Mouse (Mus musculus): ENCODE measurements around the gene Pald1.
A peak's percentile ranks its signal among the peaks of the same experiment; 100 is the strongest.

Pald1 gene

GRCm38 (mm10) chr10:61383021-61383714 lies at the start of gene Pald1:
Gene Pald1, minus strand, starts transcription at chr10:61383530.
- Histone ChIP-seq H3K36me3 (ENCODE audit: insufficient read depth, low read length) (peaks cover 30% of the 10 kb centered on the region), H3K27me3 (ENCODE audit: insufficient read depth, low read length) (peaks cover 24% of the 10 kb centered on the region), H3K4me1 (replicated peaks; ENCODE audit: low read depth, low read length) (peaks cover 58% of the 10 kb centered on the region), H3K4me3 (replicated peaks; ENCODE audit: low read length) (peak within 1 kb of the TSS; percentile 96), H3K9me3 (ENCODE audit: low read length) (no peaks in the 10 kb centered on the region)
- TF ChIP-seq CTCF (conservative IDR thresholded peaks at IDR 0.05; ENCODE audit: low read length), result no peak
- TF ChIP-seq NANOG (IDR thresholded peaks at IDR 0.05; ENCODE audit: borderline replicate concordance, low read length), result no peak
- no peak for TF ChIP-seq POU5F1 (IDR thresholded peaks at IDR 0.05; ENCODE audit: borderline replicate concordance, low read length)

GRCm38 (mm10) chr10:61431375-61431774 lies 48.0 kb upstream of the Pald1 start:
- TF ChIP-seq POU5F1 (IDR thresholded peaks at IDR 0.05; ENCODE audit: borderline replicate concordance, low read length), result no peak
- no peak for TF ChIP-seq CTCF (conservative IDR thresholded peaks at IDR 0.05; ENCODE audit: low read length)
- TF ChIP-seq NANOG (IDR thresholded peaks at IDR 0.05; ENCODE audit: borderline replicate concordance, low read length), result no peak
- peaks cover 68% of the 10 kb centered on the region for H3K4me1 ChIP-seq (replicated peaks; ENCODE audit: low read depth, low read length)
- no peaks in the 10 kb centered on the region for H3K9me3 ChIP-seq (ENCODE audit: low read length)
- H3K27me3 ChIP-seq (ENCODE audit: insufficient read depth, low read length), result no peaks in the 10 kb centered on the region
- no peak overlapping the region for H3K4me3 ChIP-seq (replicated peaks; ENCODE audit: low read length)
- H3K36me3 ChIP-seq (ENCODE audit: insufficient read depth, low read length), result peaks cover 94% of the 10 kb centered on the region

GRCm38 (mm10) chr10:61429043-61429442 lies 45.7 kb upstream of the Pald1 start:
- peaks cover 68% of the 10 kb centered on the region for H3K4me1 ChIP-seq (replicated peaks; ENCODE audit: low read depth, low read length)
- no peak overlapping the region for H3K4me3 ChIP-seq (replicated peaks; ENCODE audit: low read length)
- peaks cover 94% of the 10 kb centered on the region for H3K36me3 ChIP-seq (ENCODE audit: insufficient read depth, low read length)
- no peak for TF ChIP-seq POU5F1 (IDR thresholded peaks at IDR 0.05; ENCODE audit: borderline replicate concordance, low read length)
- no peak for TF ChIP-seq NANOG (IDR thresholded peaks at IDR 0.05; ENCODE audit: borderline replicate concordance, low read length)
- no peak for TF ChIP-seq CTCF (conservative IDR thresholded peaks at IDR 0.05; ENCODE audit: low read length)
- H3K9me3 ChIP-seq (ENCODE audit: low read length), result no peaks in the 10 kb centered on the region
- no peaks in the 10 kb centered on the region for H3K27me3 ChIP-seq (ENCODE audit: insufficient read depth, low read length)

- TF ChIP-seq NANOG (IDR thresholded peaks at IDR 0.05; ENCODE audit: borderline replicate concordance, low read length) (no peak), POU5F1 (IDR thresholded peaks at IDR 0.05; ENCODE audit: borderline replicate concordance, low read length) (no peak), CTCF (conservative IDR thresholded peaks at IDR 0.05; ENCODE audit: low read length) (no peak)
- H3K27me3 ChIP-seq (ENCODE audit: insufficient read depth, low read length), result no peaks in the 10 kb centered on the region
- peaks cover 73% of the 10 kb centered on the region for H3K4me1 ChIP-seq (replicated peaks; ENCODE audit: low read depth, low read length)
- no peaks in the 10 kb centered on the region for H3K9me3 ChIP-seq (ENCODE audit: low read length)
- peaks cover 94% of the 10 kb centered on the region for H3K36me3 ChIP-seq (ENCODE audit: insufficient read depth, low read length)
- no peak overlapping the region for H3K4me3 ChIP-seq (replicated peaks; ENCODE audit: low read length)
Measured at GRCm38 (mm10) chr10:61428416-61428815, 45.1 kb upstream of the Pald1 start.

- H3K36me3 ChIP-seq (ENCODE audit: insufficient read depth, low read length), result peaks cover 94% of the 10 kb centered on the region
- no peaks in the 10 kb centered on the region for H3K9me3 ChIP-seq (ENCODE audit: low read length)
- H3K27me3 ChIP-seq (ENCODE audit: insufficient read depth, low read length), result no peaks in the 10 kb centered on the region
- TF ChIP-seq POU5F1 (IDR thresholded peaks at IDR 0.05; ENCODE audit: borderline replicate concordance, low read length) (no peak), CTCF (conservative IDR thresholded peaks at IDR 0.05; ENCODE audit: low read length) (no peak), NANOG (IDR thresholded peaks at IDR 0.05; ENCODE audit: borderline replicate concordance, low read length) (no peak)
- peaks cover 73% of the 10 kb centered on the region for H3K4me1 ChIP-seq (replicated peaks; ENCODE audit: low read depth, low read length)
- no peak overlapping the region for H3K4me3 ChIP-seq (replicated peaks; ENCODE audit: low read length)
Measured at GRCm38 (mm10) chr10:61427951-61428350, 44.6 kb upstream of the Pald1 start.

- no peaks in the 10 kb centered on the region for H3K27me3 ChIP-seq (ENCODE audit: insufficient read depth, low read length)
- no peak overlapping the region for H3K4me3 ChIP-seq (replicated peaks; ENCODE audit: low read length)
- H3K4me1 ChIP-seq (replicated peaks; ENCODE audit: low read depth, low read length), result peaks cover 82% of the 10 kb centered on the region
- H3K36me3 ChIP-seq (ENCODE audit: insufficient read depth, low read length), result peaks cover 93% of the 10 kb centered on the region
- TF ChIP-seq CTCF (conservative IDR thresholded peaks at IDR 0.05; ENCODE audit: low read length) (no peak), POU5F1 (IDR thresholded peaks at IDR 0.05; ENCODE audit: borderline replicate concordance, low read length) (no peak), NANOG (IDR thresholded peaks at IDR 0.05; ENCODE audit: borderline replicate concordance, low read length) (no peak)
- no peaks in the 10 kb centered on the region for H3K9me3 ChIP-seq (ENCODE audit: low read length)
Measured at GRCm38 (mm10) chr10:61426251-61426757, 43.0 kb upstream of the Pald1 start.

- Histone ChIP-seq H3K36me3 (ENCODE audit: insufficient read depth, low read length) (peaks cover 93% of the 10 kb centered on the region), H3K4me3 (replicated peaks; ENCODE audit: low read length) (no peak overlapping the region), H3K4me1 (replicated peaks; ENCODE audit: low read depth, low read length) (peaks cover 82% of the 10 kb centered on the region), H3K27me3 (ENCODE audit: insufficient read depth, low read length) (no peaks in the 10 kb centered on the region), H3K9me3 (ENCODE audit: low read length) (no peaks in the 10 kb centered on the region)
- TF ChIP-seq POU5F1 (IDR thresholded peaks at IDR 0.05; ENCODE audit: borderline replicate concordance, low read length) (no peak), CTCF (conservative IDR thresholded peaks at IDR 0.05; ENCODE audit: low read length) (no peak), NANOG (IDR thresholded peaks at IDR 0.05; ENCODE audit: borderline replicate concordance, low read length) (no peak)
Measured at GRCm38 (mm10) chr10:61425047-61425446, 41.7 kb upstream of the Pald1 start.

- no peaks in the 10 kb centered on the region for H3K9me3 ChIP-seq (ENCODE audit: low read length)
- peaks cover 93% of the 10 kb centered on the region for H3K36me3 ChIP-seq (ENCODE audit: insufficient read depth, low read length)
- peaks cover 82% of the 10 kb centered on the region for H3K4me1 ChIP-seq (replicated peaks; ENCODE audit: low read depth, low read length)
- TF ChIP-seq POU5F1 (IDR thresholded peaks at IDR 0.05; ENCODE audit: borderline replicate concordance, low read length) (no peak), NANOG (IDR thresholded peaks at IDR 0.05; ENCODE audit: borderline replicate concordance, low read length) (no peak), CTCF (conservative IDR thresholded peaks at IDR 0.05; ENCODE audit: low read length) (no peak)
- no peaks in the 10 kb centered on the region for H3K27me3 ChIP-seq (ENCODE audit: insufficient read depth, low read length)
- H3K4me3 ChIP-seq (replicated peaks; ENCODE audit: low read length), result 0 out of 2 replicates have a peak overlapping the region, but pooled peaks have one; percentile 35
Measured at GRCm38 (mm10) chr10:61424500-61424899, 41.2 kb upstream of the Pald1 start.
